Mouse (Mus musculus): ENCODE data around the gene Kcnf1. TPM values are rescaled to one million over a fixed set of nuclear protein-coding genes. Genes with fewer than 3 reads are reported as not detected.
"Not testable (repeated sequence)": the region's sequence is repeated elsewhere in the genome, so short reads cannot be mapped to it uniquely, and the experiment has no call there.

The Kcnf1 gene
- polyA plus RNA-seq, 1 experiment: not detected

- Histone ChIP-seq H3K4me1 (ENCODE audit: control insufficient read depth, insufficient read depth, low read length) (peaks cover 9% of the 10 kb centered on the region), H3K27ac (ENCODE audit: insufficient read depth, low read depth, low read length) (peak overlapping the region; percentile 64; the same call in 1 of the 2 replicates), H3K4me3 (ENCODE audit: insufficient read depth, low read depth, low read length) (no peak overlapping the region)
- TF ChIP-seq POLR2A (IDR thresholded peaks at IDR 0.05; ENCODE audit: insufficient read depth, low read depth, low read length): no peak
- no peak for TF ChIP-seq CTCF (IDR thresholded peaks at IDR 0.05; ENCODE audit: insufficient read depth, low read depth, low read length)
- 7% methylated on average over 2 of the region's 2 CpGs for WGBS
Observed at GRCm38 (mm10) chr12:17141791-17142190, 34.9 kb downstream of the Kcnf1 start.

- WGBS: 93% methylated on average over 3 of the region's 3 CpGs
- Histone ChIP-seq H3K27ac (ENCODE audit: insufficient read depth, low read depth, low read length) (no peak overlapping the region), H3K4me1 (ENCODE audit: control insufficient read depth, insufficient read depth, low read length) (peaks cover 9% of the 10 kb centered on the region), H3K4me3 (ENCODE audit: insufficient read depth, low read depth, low read length) (no peak overlapping the region)
- TF ChIP-seq POLR2A (IDR thresholded peaks at IDR 0.05; ENCODE audit: insufficient read depth, low read depth, low read length) (no peak), CTCF (IDR thresholded peaks at IDR 0.05; ENCODE audit: insufficient read depth, low read depth, low read length) (no peak)
Observed at GRCm38 (mm10) chr12:17140436-17140835, 36.3 kb downstream of the Kcnf1 start.

- Histone ChIP-seq H3K27ac (ENCODE audit: insufficient read depth, low read depth, low read length) (no peak overlapping the region), H3K4me1 (ENCODE audit: control insufficient read depth, insufficient read depth, low read length) (peaks cover 12% of the 10 kb centered on the region), H3K4me3 (ENCODE audit: insufficient read depth, low read depth, low read length) (no peak overlapping the region)
- WGBS: 84% methylated on average over 9 of the region's 9 CpGs
- TF ChIP-seq POLR2A (IDR thresholded peaks at IDR 0.05; ENCODE audit: insufficient read depth, low read depth, low read length) (no peak), CTCF (IDR thresholded peaks at IDR 0.05; ENCODE audit: insufficient read depth, low read depth, low read length) (no peak)
Observed at GRCm38 (mm10) chr12:17134546-17135096, 42.1 kb downstream of the Kcnf1 start.

- TF ChIP-seq CTCF (IDR thresholded peaks at IDR 0.05; ENCODE audit: insufficient read depth, low read depth, low read length) (no peak), POLR2A (IDR thresholded peaks at IDR 0.05; ENCODE audit: insufficient read depth, low read depth, low read length) (no peak)
- 36% methylated on average over 8 of the region's 8 CpGs for WGBS
- Histone ChIP-seq H3K4me1 (ENCODE audit: control insufficient read depth, insufficient read depth, low read length) (peaks cover 12% of the 10 kb centered on the region), H3K27ac (ENCODE audit: insufficient read depth, low read depth, low read length) (peak overlapping the region; percentile 66), H3K4me3 (ENCODE audit: insufficient read depth, low read depth, low read length) (no peak overlapping the region)
Observed at GRCm38 (mm10) chr12:17132243-17132642, 44.4 kb downstream of the Kcnf1 start.

- Histone ChIP-seq H3K4me3 (ENCODE audit: insufficient read depth, low read depth, low read length) (no peak overlapping the region), H3K4me1 (ENCODE audit: control insufficient read depth, insufficient read depth, low read length) (peaks cover 12% of the 10 kb centered on the region), H3K27ac (ENCODE audit: insufficient read depth, low read depth, low read length) (no peak overlapping the region)
- TF ChIP-seq CTCF (IDR thresholded peaks at IDR 0.05; ENCODE audit: insufficient read depth, low read depth, low read length) (no peak), POLR2A (IDR thresholded peaks at IDR 0.05; ENCODE audit: insufficient read depth, low read depth, low read length) (no peak)
- 94% methylated on average over 10 of the region's 10 CpGs for WGBS
Observed at GRCm38 (mm10) chr12:17131563-17131962, 45.1 kb downstream of the Kcnf1 start.

- WGBS: over 99% methylated on average over 11 of the region's 12 CpGs
- H3K4me1 ChIP-seq (ENCODE audit: control insufficient read depth, insufficient read depth, low read length); H3K4me3 ChIP-seq (ENCODE audit: insufficient read depth, low read depth, low read length); H3K27ac ChIP-seq (ENCODE audit: insufficient read depth, low read depth, low read length): not testable (repeated sequence)
Observed at GRCm38 (mm10) chr12:17122881-17123280, 53.8 kb downstream of the Kcnf1 start.

Other genes with a start within 250 kb of the Kcnf1 start
- not detected in 2 replicates for gene Pqlc3, start 176.5 kb downstream of the Kcnf1 start, polyA plus RNA-seq (2012; ENCODE audit: insufficient read depth, insufficient read length, low replicate concordance, missing spikeins)
- gene 2410004P03Rik, start 165.2 kb downstream of the Kcnf1 start, polyA plus RNA-seq (2012; ENCODE audit: insufficient read depth, insufficient read length, low replicate concordance, missing spikeins): not detected in 2 replicates
- not detected in 2 replicates for gene Pdia6, start 89.7 kb upstream of the Kcnf1 start, polyA plus RNA-seq (2012; ENCODE audit: insufficient read depth, insufficient read length, low replicate concordance, missing spikeins)
- gene Atp6v1c2, start 152.5 kb upstream of the Kcnf1 start, polyA plus RNA-seq (2012; ENCODE audit: insufficient read depth, insufficient read length, low replicate concordance, missing spikeins): not detected in 2 replicates
- gene Nol10, start 171.6 kb upstream of the Kcnf1 start, polyA plus RNA-seq (2012; ENCODE audit: insufficient read depth, insufficient read length, low replicate concordance, missing spikeins): not detected in 2 replicates